Mouse (Mus musculus): ENCODE data around the gene Pfn1. TPM values are rescaled to one million over a fixed set of nuclear protein-coding genes. Genes with fewer than 3 reads are reported as not detected.

Gene Pfn1
- polyA plus RNA-seq, 1 experiment: 1,173 TPM

GRCm38 (mm10) chr11:70619101-70619500 lies 35.3 kb downstream of the Pfn1 start, which contains the start of gene Chrne:
Gene Chrne (minus strand): TSS chr11:70619216.
- TF ChIP-seq CTCF (IDR thresholded peaks at IDR 0.05; ENCODE audit: control insufficient read depth, insufficient read depth, low read length): no peak
- no peak for TF ChIP-seq POLR2A (IDR thresholded peaks at IDR 0.05; ENCODE audit: borderline replicate concordance, control insufficient read depth, low read depth, low read length)
- WGBS: 63% methylated on average over 1 of the region's 1 CpGs
- no peak within 1 kb of the TSS for H3K27ac ChIP-seq (ENCODE audit: control insufficient read depth, insufficient read depth, low read depth, low read length, poor library complexity)
- no peak within 1 kb of the TSS for H3K4me3 ChIP-seq (replicated peaks; ENCODE audit: control insufficient read depth, low read depth, low read length)
- no peaks in the 10 kb centered on the region; the same call in 1 of the 2 replicates for H3K4me1 ChIP-seq (ENCODE audit: control insufficient read depth, insufficient read depth, low read length)

- H3K4me1 ChIP-seq (ENCODE audit: control insufficient read depth, insufficient read depth, low read length): no peaks in the 10 kb centered on the region; the same call in 1 of the 2 replicates
- TF ChIP-seq POLR2A (IDR thresholded peaks at IDR 0.05; ENCODE audit: borderline replicate concordance, control insufficient read depth, low read depth, low read length) (no peak), CTCF (IDR thresholded peaks at IDR 0.05; ENCODE audit: control insufficient read depth, insufficient read depth, low read length) (no peak)
- 0 out of 2 replicates have a peak within 1 kb of the TSS, but pooled peaks have one; percentile 14 for H3K27ac ChIP-seq (ENCODE audit: control insufficient read depth, insufficient read depth, low read depth, low read length, poor library complexity)
- 13% methylated on average over 21 of the region's 21 CpGs for WGBS
- peak within 1 kb of the TSS; percentile 71 for H3K4me3 ChIP-seq (replicated peaks; ENCODE audit: control insufficient read depth, low read depth, low read length)
Measured at GRCm38 (mm10) chr11:70615516-70616093, 38.8 kb downstream of the Pfn1 start, which contains the start of gene 4930544D05Rik. Gene 4930544D05Rik (plus strand): TSS chr11:70615848.

- H3K27ac ChIP-seq (ENCODE audit: control insufficient read depth, insufficient read depth, low read depth, low read length, poor library complexity): 0 out of 2 replicates have a peak overlapping the region, but pooled peaks have one; percentile 14
- under 1% methylated on average over 17 of the region's 17 CpGs for WGBS
Measured at GRCm38 (mm10) chr11:70615074-70615473, 39.4 kb downstream of the Pfn1 start.

GRCm38 (mm10) chr11:70612505-70612904 lies 41.9 kb downstream of the Pfn1 start:
- 90% methylated on average over 7 of the region's 7 CpGs for WGBS
- H3K4me3 ChIP-seq (replicated peaks; ENCODE audit: control insufficient read depth, low read depth, low read length): no peak overlapping the region
- TF ChIP-seq POLR2A (IDR thresholded peaks at IDR 0.05; ENCODE audit: borderline replicate concordance, control insufficient read depth, low read depth, low read length): no peak
- TF ChIP-seq CTCF (IDR thresholded peaks at IDR 0.05; ENCODE audit: control insufficient read depth, insufficient read depth, low read length): no peak
- no peaks in the 10 kb centered on the region; the same call in 1 of the 2 replicates for H3K4me1 ChIP-seq (ENCODE audit: control insufficient read depth, insufficient read depth, low read length)
- no peak overlapping the region for H3K27ac ChIP-seq (ENCODE audit: control insufficient read depth, insufficient read depth, low read depth, low read length, poor library complexity)

More at GRCm38 (mm10) chr11:70615074-70615473, 39.4 kb downstream of the Pfn1 start:
- Histone ChIP-seq H3K4me3 (replicated peaks; ENCODE audit: control insufficient read depth, low read depth, low read length) (peak overlapping the region; percentile 71), H3K4me1 (ENCODE audit: control insufficient read depth, insufficient read depth, low read length) (no peaks in the 10 kb centered on the region; the same call in 1 of the 2 replicates)
- TF ChIP-seq POLR2A (IDR thresholded peaks at IDR 0.05; ENCODE audit: borderline replicate concordance, control insufficient read depth, low read depth, low read length) (peak; percentile 43; the same call in 1 of the 2 replicates), CTCF (IDR thresholded peaks at IDR 0.05; ENCODE audit: control insufficient read depth, insufficient read depth, low read length) (no peak)

- H3K4me1 ChIP-seq (ENCODE audit: control insufficient read depth, insufficient read depth, low read length): no peaks in the 10 kb centered on the region; the same call in 1 of the 2 replicates
- H3K4me3 ChIP-seq (replicated peaks; ENCODE audit: control insufficient read depth, low read depth, low read length): no peak overlapping the region
- WGBS: 95% methylated on average over 4 of the region's 4 CpGs
- no peak overlapping the region for H3K27ac ChIP-seq (ENCODE audit: control insufficient read depth, insufficient read depth, low read depth, low read length, poor library complexity)
- TF ChIP-seq POLR2A (IDR thresholded peaks at IDR 0.05; ENCODE audit: borderline replicate concordance, control insufficient read depth, low read depth, low read length): no peak
- TF ChIP-seq CTCF (IDR thresholded peaks at IDR 0.05; ENCODE audit: control insufficient read depth, insufficient read depth, low read length): 0 out of 2 replicates have a peak, but pooled peaks have one; percentile 4
Measured at GRCm38 (mm10) chr11:70610752-70611151, 43.7 kb downstream of the Pfn1 start.

GRCm38 (mm10) chr11:70608381-70609066 lies 45.9 kb downstream of the Pfn1 start:
- Histone ChIP-seq H3K4me1 (ENCODE audit: control insufficient read depth, insufficient read depth, low read length) (no peaks in the 10 kb centered on the region), H3K4me3 (replicated peaks; ENCODE audit: control insufficient read depth, low read depth, low read length) (no peak overlapping the region), H3K27ac (ENCODE audit: control insufficient read depth, insufficient read depth, low read depth, low read length, poor library complexity) (no peak overlapping the region)
- TF ChIP-seq CTCF (IDR thresholded peaks at IDR 0.05; ENCODE audit: control insufficient read depth, insufficient read depth, low read length) (peak; percentile 55), POLR2A (IDR thresholded peaks at IDR 0.05; ENCODE audit: borderline replicate concordance, control insufficient read depth, low read depth, low read length) (0 out of 2 replicates have a peak, but pooled peaks have one; percentile 11)
- 81% methylated on average over 26 of the region's 26 CpGs for WGBS

- Histone ChIP-seq H3K27ac (ENCODE audit: control insufficient read depth, insufficient read depth, low read depth, low read length, poor library complexity) (no peak overlapping the region), H3K4me1 (ENCODE audit: control insufficient read depth, insufficient read depth, low read length) (no peaks in the 10 kb centered on the region), H3K4me3 (replicated peaks; ENCODE audit: control insufficient read depth, low read depth, low read length) (no peak overlapping the region)
- TF ChIP-seq CTCF (IDR thresholded peaks at IDR 0.05; ENCODE audit: control insufficient read depth, insufficient read depth, low read length) (no peak), POLR2A (IDR thresholded peaks at IDR 0.05; ENCODE audit: borderline replicate concordance, control insufficient read depth, low read depth, low read length) (no peak)
- 84% methylated on average over 9 of the region's 9 CpGs for WGBS
Measured at GRCm38 (mm10) chr11:70607611-70608010, 46.8 kb downstream of the Pfn1 start.

- Histone ChIP-seq H3K4me3 (replicated peaks; ENCODE audit: control insufficient read depth, low read depth, low read length) (no peak overlapping the region), H3K4me1 (ENCODE audit: control insufficient read depth, insufficient read depth, low read length) (no peaks in the 10 kb centered on the region), H3K27ac (ENCODE audit: control insufficient read depth, insufficient read depth, low read depth, low read length, poor library complexity) (no peak overlapping the region; the same call in 1 of the 2 replicates)
- no peak for TF ChIP-seq CTCF (IDR thresholded peaks at IDR 0.05; ENCODE audit: control insufficient read depth, insufficient read depth, low read length)
- no peak for TF ChIP-seq POLR2A (IDR thresholded peaks at IDR 0.05; ENCODE audit: borderline replicate concordance, control insufficient read depth, low read depth, low read length)
- 81% methylated on average over 12 of the region's 12 CpGs for WGBS
Measured at GRCm38 (mm10) chr11:70606717-70607116, 47.7 kb downstream of the Pfn1 start.
